Mouse (Mus musculus) midbrain, postnatal 0 days (tissue): Measurements from ENCODE around the gene Cd180. TPM values are rescaled to one million over a fixed set of nuclear protein-coding genes. Genes with fewer than 3 reads are reported as not detected.

ENCODE experiments used
- ATAC-seq: fragments of 200-750 bp; cut with Nextera tagmentation; 2 replicates; pipeline ENCODE4 v1.8.0; 2017; ENCODE audit warnings: moderate number of reproducible peaks, mild to moderate bottlenecking, moderate TSS enrichment, moderate library complexity; ENCODE audit not compliant: low FRiP score
- DNase-seq: peaks from one replicate; pipeline ENCODE4 v3.0.0-alpha.2; 2015; ENCODE audit warnings: low spot score
- H3K27ac ChIP-seq: fragments of 300-500 bp; sonication (generic); 2 replicates; pipeline ENCODE4 v1.5.1; 2014; ENCODE audit warnings: low read depth, mild to moderate bottlenecking, low read length, mixed read lengths
- H3K27me3 ChIP-seq: fragments of 300-500 bp; sonication (generic); 2 replicates; pipeline ENCODE4 v1.6.1; 2014; ENCODE audit warnings: low read length, control low read depth, mixed read lengths; ENCODE audit not compliant: insufficient read depth
- H3K36me3 ChIP-seq: fragments of 300-500 bp; sonication (generic); 2 replicates; pipeline ENCODE4 v1.6.1; 2014; ENCODE audit warnings: low read length, control low read depth, mixed read lengths; ENCODE audit not compliant: insufficient read depth
- H3K4me1 ChIP-seq: fragments of 300-500 bp; sonication (generic); 2 replicates; pipeline ENCODE4 v1.6.1; 2014; ENCODE audit warnings: mild to moderate bottlenecking, control low read depth, antibody characterized with exemption, low read length, mixed read lengths; ENCODE audit not compliant: insufficient read depth
- H3K4me2 ChIP-seq: fragments of 300-500 bp; sonication (generic); 2 replicates; pipeline ENCODE4 v1.6.1; 2014; ENCODE audit warnings: low read depth, mild to moderate bottlenecking, low read length, mixed read lengths; ENCODE audit not compliant: poor library complexity, severe bottlenecking
- H3K4me3 ChIP-seq: fragments of 300-500 bp; sonication (generic); 2 replicates; pipeline ENCODE4 v1.5.1; 2014; ENCODE audit warnings: low read depth, mild to moderate bottlenecking, low read length, moderate library complexity
- H3K9ac ChIP-seq: fragments of 300-500 bp; sonication (generic); replicated peaks from 2 replicates; pipeline ENCODE4 v1.6.1; 2014; ENCODE audit warnings: mild to moderate bottlenecking, low read length, moderate library complexity, mixed read lengths; ENCODE audit not compliant: poor library complexity, severe bottlenecking
- H3K9me3 ChIP-seq: fragments of 300-500 bp; sonication (generic); 2 replicates; pipeline ENCODE4 v1.6.1; 2016; ENCODE audit warnings: low read length, control low read depth
- CTCF ChIP-seq: IDR thresholded peaks from 2 replicates; pipeline ENCODE4 v1.5.1; 2016; ENCODE audit warnings: antibody characterized with exemption, mild to moderate bottlenecking
- WGBS: fragments of 180-500 bp; shearing (Covaris S2); extraction: QIAGEN DNeasy Blood & Tissue Kit; methylation state at CpG from one replicate; pipeline ENCODE4 v1.1.7; 2014; 5-methylcytosine and 5-hydroxymethylcytosine counted together
- polyA plus RNA-seq: library from polyadenylated mRNA; unstranded; fragments of >200 nt; fragmentation: Nextera tagmentation; extraction: Ambion mirVana; gene quantifications from 2 replicates; pipeline ENCODE4 v1.2.1, GENCODE M21; 2015
- total RNA-seq: library from RNA; depleted of rRNA; stranded (reverse); fragments of >200 nt; gene quantifications from 2 replicates; pipeline ENCODE4 v1.2.3, GENCODE M21; 2014

The Cd180 gene
- total and polyA plus RNA-seq, 2 experiments from 2014 or later = 0.60 to 1.3 TPM

- H3K9me3 ChIP-seq = no peaks in the 10 kb centered on the region
- no peak for TF ChIP-seq CTCF
- H3K27ac ChIP-seq = no peak overlapping the region
- no peak overlapping the region for H3K9ac ChIP-seq
- DNase-seq (no peak), ATAC-seq (no peak)
- H3K4me1 ChIP-seq = no peaks in the 10 kb centered on the region
- H3K36me3 ChIP-seq = peaks cover 8% of the 10 kb centered on the region
- H3K4me3 ChIP-seq = no peak overlapping the region
- no peaks in the 10 kb centered on the region for H3K27me3 ChIP-seq
- 40% methylated on average over 6 of the region's 6 CpGs for WGBS
- no peak overlapping the region for H3K4me2 ChIP-seq
These were observed 55.8 kb downstream of the Cd180 start for GRCm38 (mm10) chr13:102749194-102749593.

GRCm38 (mm10) chr13:102749891-102750290 lies 56.5 kb downstream of the Cd180 start:
- no peaks in the 10 kb centered on the region for H3K9me3 ChIP-seq
- no peak overlapping the region for H3K9ac ChIP-seq
- H3K27ac ChIP-seq = no peak overlapping the region
- WGBS = 71% methylated on average over 10 of the region's 10 CpGs
- H3K4me1 ChIP-seq = no peaks in the 10 kb centered on the region
- no peak for TF ChIP-seq CTCF
- H3K27me3 ChIP-seq = no peaks in the 10 kb centered on the region
- H3K4me3 ChIP-seq = no peak overlapping the region
- H3K4me2 ChIP-seq = no peak overlapping the region
- peaks cover 8% of the 10 kb centered on the region for H3K36me3 ChIP-seq
- ATAC-seq (no peak), DNase-seq (no peak)

GRCm38 (mm10) chr13:102753714-102754556 lies 60.6 kb downstream of the Cd180 start:
- no peak for TF ChIP-seq CTCF
- Histone ChIP-seq H3K4me2 (no peak overlapping the region), H3K9ac (no peak overlapping the region), H3K4me1 (no peaks in the 10 kb centered on the region), H3K27ac (no peak overlapping the region), H3K4me3 (no peak overlapping the region), H3K9me3 (no peaks in the 10 kb centered on the region), H3K27me3 (no peaks in the 10 kb centered on the region), H3K36me3 (peaks cover 10% of the 10 kb centered on the region; the same call in 1 of the 2 replicates)
- DNase-seq = no peak
- no peak for ATAC-seq
- 76% methylated on average over 19 of the region's 19 CpGs for WGBS

- H3K9me3 ChIP-seq = no peaks in the 10 kb centered on the region
- ATAC-seq (no peak), DNase-seq (no peak)
- no peaks in the 10 kb centered on the region for H3K4me1 ChIP-seq
- no peak overlapping the region for H3K27ac ChIP-seq
- H3K36me3 ChIP-seq = peaks cover 10% of the 10 kb centered on the region; the same call in 1 of the 2 replicates
- no peak overlapping the region for H3K4me3 ChIP-seq
- H3K4me2 ChIP-seq = no peak overlapping the region
- no peak overlapping the region for H3K9ac ChIP-seq
- no peaks in the 10 kb centered on the region for H3K27me3 ChIP-seq
- no peak for TF ChIP-seq CTCF
- WGBS = 96% methylated on average over 8 of the region's 8 CpGs
These were observed 61.8 kb downstream of the Cd180 start for GRCm38 (mm10) chr13:102755124-102755523.

- peaks cover 14% of the 10 kb centered on the region; the same call in 1 of the 2 replicates for H3K36me3 ChIP-seq
- no peaks in the 10 kb centered on the region for H3K9me3 ChIP-seq
- no peak overlapping the region for H3K4me3 ChIP-seq
- no peak overlapping the region for H3K27ac ChIP-seq
- H3K27me3 ChIP-seq = no peaks in the 10 kb centered on the region
- ATAC-seq (no peak), DNase-seq (no peak)
- H3K9ac ChIP-seq = no peak overlapping the region
- no peaks in the 10 kb centered on the region for H3K4me1 ChIP-seq
- no peak for TF ChIP-seq CTCF
- no peak overlapping the region for H3K4me2 ChIP-seq
- 97% methylated on average over 8 of the region's 8 CpGs for WGBS
These were observed 62.7 kb downstream of the Cd180 start for GRCm38 (mm10) chr13:102756071-102756470.

GRCm38 (mm10) chr13:102758021-102758420 lies 64.7 kb downstream of the Cd180 start:
- Histone ChIP-seq H3K4me1 (no peaks in the 10 kb centered on the region), H3K27ac (no peak overlapping the region), H3K4me2 (no peak overlapping the region), H3K9me3 (no peaks in the 10 kb centered on the region), H3K4me3 (no peak overlapping the region), H3K27me3 (no peaks in the 10 kb centered on the region), H3K36me3 (peaks cover 14% of the 10 kb centered on the region; the same call in 1 of the 2 replicates), H3K9ac (no peak overlapping the region)
- TF ChIP-seq CTCF = no peak
- WGBS = 97% methylated on average over 6 of the region's 6 CpGs
- DNase-seq = no peak
- no peak for ATAC-seq
